Mouse (Mus musculus) ES-Bruce4 (cell line): ENCODE measurements around the gene Adam15.

ENCODE experiments used
- EP300 ChIP-seq: IDR thresholded peaks from 2 replicates; pipeline ENCODE4 v1.6.1; 2011; ENCODE audit warnings: low read depth, low read length; ENCODE audit not compliant: insufficient read depth
- POLR2A ChIP-seq: IDR thresholded peaks from one replicate; pipeline ENCODE4 v1.8.1; 2011; ENCODE audit warnings: low read length; ENCODE audit not compliant: insufficient read depth

GRCm38 (mm10) chr3:89380291-89380690, 30.5 kb upstream of the Adam15 start:
- TF ChIP-seq POLR2A: no peak
- TF ChIP-seq EP300: no peak
